Mouse (Mus musculus): ENCODE measurements around the gene Tesc.

DNA sequence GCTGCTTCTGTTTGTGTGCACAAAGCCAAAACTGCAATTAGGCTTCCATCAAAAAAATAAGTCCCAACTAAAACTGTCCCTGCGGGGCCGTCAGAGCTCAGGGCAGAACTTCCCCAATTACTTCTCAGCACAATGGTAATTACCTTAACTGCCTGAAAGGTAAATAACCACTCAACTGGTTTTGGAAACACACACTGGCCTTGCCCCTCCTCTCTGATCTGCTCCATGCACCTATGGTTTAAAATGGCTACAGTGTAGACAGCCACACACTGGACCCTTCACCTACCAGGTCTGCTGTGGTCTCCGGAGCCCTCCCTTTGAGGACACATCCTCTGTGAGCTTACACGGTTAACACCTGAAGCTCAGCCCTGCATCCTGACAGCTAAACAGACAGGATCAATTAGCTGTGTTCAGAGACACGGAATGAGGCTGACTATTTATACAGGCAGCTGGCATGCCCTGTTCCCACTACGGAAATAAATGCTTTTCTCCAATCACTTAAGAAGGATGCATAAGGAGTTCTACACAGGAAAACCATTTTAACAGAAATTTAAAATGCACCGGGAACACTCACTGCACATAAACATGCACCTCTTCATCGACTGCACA lies 72.4 kb downstream of the Tesc start:
- TF ChIP-seq CTCF (IDR thresholded peaks at IDR 0.05; ENCODE audit: insufficient read depth, low read length) (no peak), POLR2A (IDR thresholded peaks at IDR 0.05; ENCODE audit: borderline replicate concordance, extremely low read depth, low read depth, low read length) (no peak)

Measured in lung, adult 2 months (tissue).